18 mouse cellular contexts compared by ENCODE assay signal in the genomic region with DNA sequence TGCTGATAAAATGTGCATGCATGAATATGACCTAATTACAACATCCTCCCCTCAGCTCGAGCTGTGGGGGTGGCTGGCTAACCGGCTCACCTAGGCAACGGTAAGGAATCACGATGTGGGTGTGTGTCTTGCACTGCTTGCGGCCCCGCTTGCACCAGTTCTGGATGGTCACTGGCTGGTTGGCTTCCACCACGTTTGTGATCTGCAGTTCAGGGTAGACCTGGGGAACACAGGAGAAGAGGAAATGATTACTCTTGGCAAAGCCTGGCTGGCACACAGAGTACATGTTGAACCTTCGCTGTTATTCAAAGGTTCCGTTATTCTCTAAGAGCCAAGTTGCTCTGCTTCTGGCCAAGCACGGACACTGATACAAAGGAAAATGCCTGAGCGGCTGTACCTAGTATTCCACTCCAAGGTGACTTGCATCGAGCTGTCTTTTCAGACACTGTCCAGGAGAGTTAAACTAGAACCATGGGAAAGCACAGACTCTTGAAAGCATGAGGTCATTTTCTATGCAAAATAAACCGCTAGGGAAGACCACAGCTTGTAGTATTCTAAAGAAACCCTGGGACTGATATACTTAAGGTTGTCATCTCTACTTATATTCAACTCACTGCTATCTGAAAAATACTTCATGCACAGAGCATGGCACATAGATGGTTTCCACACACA.
A peak's percentile ranks its signal among the peaks of the same experiment; 100 is the strongest.
DNase-seq lines count a peak whose midpoint lies in the region; ATAC-seq and TF ChIP-seq lines count a peak whose summit lies in the region.
"Had no signal": no experiment of that assay in that cellular context is flagged by ENCODE, and none has a peak within 500 bp of the region (broad histone marks: within the 10 kb centered on the region; RNA-seq: fewer than 3 reads in every experiment).

No protein-coding gene starts in this region.

- H3K4me2 ChIP-seq in heart, embryonic 16.5 days (ENCODE audit: low read depth, low read length) = no peak overlapping the region
- H3K4me2 ChIP-seq in stomach, embryonic 14.5 days (replicated peaks; ENCODE audit: low read depth, low read length) = no peak overlapping the region
- no peak overlapping the region for H3K4me2 ChIP-seq in stomach, postnatal 0 days (replicated peaks; ENCODE audit: low read depth)
- H3K4me2 ChIP-seq: forebrain, embryonic 15.5 days; liver, embryonic 11.5 days; lung, embryonic 14.5 days; neural tube, embryonic 13.5 days had no signal

- no peaks in the 10 kb centered on the region for H3K27me3 ChIP-seq in heart, embryonic 16.5 days (ENCODE audit: control insufficient read depth, insufficient read depth, low read length)
- no peaks in the 10 kb centered on the region for H3K27me3 ChIP-seq in stomach, embryonic 14.5 days (ENCODE audit: control insufficient read depth, insufficient read depth, low read length)
- no peaks in the 10 kb centered on the region for H3K27me3 ChIP-seq in stomach, postnatal 0 days (ENCODE audit: control insufficient read depth, insufficient read depth, low read length)
- H3K27me3 ChIP-seq: forebrain, embryonic 15.5 days; neural tube, embryonic 13.5 days had no signal

- no peaks in the 10 kb centered on the region for H3K9me3 ChIP-seq in heart, embryonic 16.5 days (replicated peaks; ENCODE audit: control insufficient read depth, low read length)
- H3K9me3 ChIP-seq in stomach, embryonic 14.5 days (ENCODE audit: control insufficient read depth, low read depth, low read length) = no peaks in the 10 kb centered on the region
- no peaks in the 10 kb centered on the region for H3K9me3 ChIP-seq in stomach, postnatal 0 days (ENCODE audit: control insufficient read depth, low read length)
- H3K9me3 ChIP-seq: forebrain, embryonic 15.5 days; neural tube, embryonic 13.5 days had no signal

- peak overlapping the region; percentile 56 for H3K27ac ChIP-seq in heart, embryonic 16.5 days (ENCODE audit: low read length)
- no peak overlapping the region for H3K27ac ChIP-seq in stomach, embryonic 14.5 days (ENCODE audit: low read length)
- no peak overlapping the region for H3K27ac ChIP-seq in stomach, postnatal 0 days (replicated peaks)
- H3K27ac ChIP-seq: forebrain, embryonic 15.5 days; neural tube, embryonic 13.5 days had no signal

- peaks cover 9% of the 10 kb centered on the region; the same call in 1 of the 2 replicates for H3K36me3 ChIP-seq in heart, embryonic 16.5 days (ENCODE audit: control insufficient read depth, insufficient read depth)
- no peaks in the 10 kb centered on the region; the same call in 1 of the 2 replicates for H3K36me3 ChIP-seq in stomach, embryonic 14.5 days (ENCODE audit: control insufficient read depth, insufficient read depth, low read length)
- H3K36me3 ChIP-seq in stomach, postnatal 0 days (ENCODE audit: control insufficient read depth, insufficient read depth, low read length) = peaks cover 5% of the 10 kb centered on the region

- 68% methylated on average over 13 of the region's 13 CpGs for WGBS in heart, embryonic 16.5 days
- 88% methylated on average over 13 of the region's 13 CpGs for WGBS in stomach, embryonic 14.5 days
- 82% methylated on average over 13 of the region's 13 CpGs for WGBS in stomach, postnatal 0 days

- peaks cover 15% of the 10 kb centered on the region for H3K4me1 ChIP-seq in heart, embryonic 16.5 days (ENCODE audit: control insufficient read depth, insufficient read depth, low read length)
- H3K4me1 ChIP-seq in stomach, embryonic 14.5 days (ENCODE audit: control insufficient read depth, insufficient read depth, low read length) = no peaks in the 10 kb centered on the region
- no peaks in the 10 kb centered on the region for H3K4me1 ChIP-seq in stomach, postnatal 0 days (replicated peaks; ENCODE audit: control insufficient read depth, insufficient read depth)

- no peak overlapping the region for H3K4me3 ChIP-seq in heart, embryonic 16.5 days (ENCODE audit: low read length)
- no peak overlapping the region for H3K4me3 ChIP-seq in stomach, embryonic 14.5 days (ENCODE audit: low read depth, low read length)
- no peak overlapping the region for H3K4me3 ChIP-seq in stomach, postnatal 0 days (ENCODE audit: low read depth, low read length)
- H3K4me3 ChIP-seq: forebrain, embryonic 15.5 days; neural tube, embryonic 13.5 days had no signal

- TF ChIP-seq EP300 in stomach, postnatal 0 days (optimal IDR thresholded peaks at IDR 0.05) = no peak

- ATAC-seq in heart, embryonic 16.5 days (replicated peaks; ENCODE audit: extremely low read depth, insufficient read depth, low FRiP score) = no peak; the same call in 1 of the 2 replicates
- ATAC-seq in stomach, embryonic 14.5 days (ENCODE audit: insufficient number of reproducible peaks, insufficient read depth, low FRiP score, low read depth) = 0 out of 2 replicates have a peak, but pooled peaks have one; percentile 18
- no peak for ATAC-seq in stomach, postnatal 0 days (ENCODE audit: low FRiP score, low TSS enrichment)
- ATAC-seq: CD4-positive, CD25-positive, alpha-beta regulatory T cell, adult 4 months; forebrain, embryonic 15.5 days had no signal

- DNase-seq in heart, adult 8-10 months (ENCODE audit: low spot score) = no peak
- DNase-seq in stomach, postnatal 0 days (ENCODE audit: low spot score) = no peak
- DNase-seq in cerebellum, adult 9-10 months = peak; percentile 74
- no peak for DNase-seq in kidney, postnatal 4 days
- DNase-seq in gastrocnemius, adult 18-20 months (ENCODE audit: low spot score) = no peak
- DNase-seq: adrenal gland, postnatal 10 days; gastrocnemius, postnatal 10 days; heart, postnatal 36 days; kidney, adult 11 months; kidney, postnatal 10 days; lung, embryonic 14.5 days; right cerebral cortex, postnatal 4 days had no signal

- no peak for TF ChIP-seq CTCF in stomach, postnatal 0 days (IDR thresholded peaks at IDR 0.05; ENCODE audit: low read depth)

- H3K9ac ChIP-seq in heart, embryonic 16.5 days (ENCODE audit: low read length) = no peak overlapping the region
- H3K9ac ChIP-seq in stomach, embryonic 14.5 days (replicated peaks; ENCODE audit: low read depth, low read length) = no peak overlapping the region
- H3K9ac ChIP-seq in stomach, postnatal 0 days (ENCODE audit: low read length) = no peak overlapping the region
- H3K9ac ChIP-seq: forebrain, embryonic 15.5 days; lung, embryonic 14.5 days; neural tube, embryonic 13.5 days had no signal
